Mouse (Mus musculus) inflammation-experienced regulatory T-cells, adult 6 months (primary cell): ENCODE measurements at regions not wholly inside any gene's neighbourhood (a gene's known extent, or its start where the extent isn't known, plus 50 kb on each side); places are given as distances from the start of the nearest gene placed in this dataset.

Experiments
- ATAC-seq: one replicate; pipeline ENCODE4 v1.8.0; 2017

DNA sequence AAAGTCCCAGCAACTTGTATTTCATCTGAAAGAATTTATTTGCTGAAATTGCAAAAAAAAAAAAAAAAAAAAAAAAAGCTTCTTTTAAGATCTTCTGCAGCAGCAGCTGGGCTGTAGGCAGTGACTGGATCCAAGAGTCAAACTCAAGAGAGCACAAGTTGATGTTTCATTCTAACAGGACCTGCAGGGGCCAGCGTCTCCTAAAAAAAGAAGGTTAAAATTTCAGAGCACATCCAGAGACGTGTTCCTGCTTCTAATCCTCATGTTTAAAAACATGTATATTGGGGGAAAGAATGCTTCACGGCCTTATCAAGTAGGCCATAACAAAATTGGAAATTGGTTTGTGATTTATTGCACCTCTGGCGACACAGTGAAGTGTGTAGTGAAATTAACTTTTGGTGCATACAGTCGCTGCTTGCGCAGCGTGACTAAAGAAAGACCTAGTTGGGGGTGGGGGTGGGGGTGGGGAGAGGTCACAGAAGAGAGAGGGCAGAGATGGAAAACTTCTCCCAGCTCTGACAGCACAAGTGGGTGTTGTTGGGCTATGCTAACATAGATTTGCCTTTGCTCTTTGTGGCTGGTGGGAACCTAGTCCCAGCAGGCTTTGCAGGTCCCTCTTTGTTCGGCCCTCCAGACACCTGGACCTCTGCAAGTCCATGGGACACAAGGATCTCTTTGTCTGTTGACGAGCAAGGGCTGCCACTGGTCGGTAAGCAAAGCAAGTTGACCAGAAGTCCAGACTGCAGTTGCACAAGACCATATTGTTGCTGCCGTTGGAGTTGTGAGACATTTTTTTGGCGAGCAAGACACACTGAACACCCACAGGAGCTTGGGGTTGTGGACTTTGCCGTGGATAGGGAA is 155.7 kb upstream of the Slc30a5 start:
- no peak for ATAC-seq

DNA sequence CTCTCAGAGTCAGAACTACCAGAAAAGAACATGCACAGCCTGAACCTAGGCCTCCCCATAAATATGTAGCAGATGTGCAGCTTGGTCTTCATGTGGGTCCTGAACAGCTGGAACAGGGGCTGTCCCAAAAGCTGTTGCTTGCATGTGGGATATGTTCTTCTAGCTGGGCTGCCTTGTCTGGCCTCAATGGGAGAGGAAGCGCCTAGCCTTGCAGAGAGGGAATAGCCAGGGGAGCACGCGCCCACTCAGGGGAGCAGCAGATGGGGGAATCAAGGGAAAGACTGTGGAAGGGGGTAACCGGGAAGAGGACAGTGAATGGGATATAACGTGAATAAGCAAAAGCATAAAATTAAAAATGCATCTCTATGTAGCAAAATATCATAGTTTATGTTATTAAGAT is 154.9 kb upstream of the Slc30a5 start:
- no peak for ATAC-seq

DNA sequence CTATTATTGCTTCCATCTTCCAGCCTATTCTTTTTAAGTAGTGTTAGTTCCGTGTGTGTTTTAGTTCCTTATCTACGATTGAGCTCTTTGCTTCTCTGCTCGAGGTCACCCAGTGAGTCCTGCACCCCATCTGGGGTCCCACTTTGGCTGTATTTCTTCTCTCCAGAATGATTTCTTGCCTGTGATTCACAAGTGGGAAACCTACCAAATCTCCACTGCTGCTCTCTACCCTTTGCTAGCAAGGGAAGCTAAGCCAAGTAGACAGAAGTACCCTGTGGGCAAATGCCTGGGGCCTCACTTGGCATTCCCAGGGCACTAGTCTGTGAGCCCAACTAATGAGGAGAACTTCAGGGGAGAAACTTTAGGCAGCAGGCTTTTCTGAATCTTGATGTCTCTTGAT is 142.5 kb upstream of the Slc30a5 start:
- ATAC-seq, result no peak

DNA sequence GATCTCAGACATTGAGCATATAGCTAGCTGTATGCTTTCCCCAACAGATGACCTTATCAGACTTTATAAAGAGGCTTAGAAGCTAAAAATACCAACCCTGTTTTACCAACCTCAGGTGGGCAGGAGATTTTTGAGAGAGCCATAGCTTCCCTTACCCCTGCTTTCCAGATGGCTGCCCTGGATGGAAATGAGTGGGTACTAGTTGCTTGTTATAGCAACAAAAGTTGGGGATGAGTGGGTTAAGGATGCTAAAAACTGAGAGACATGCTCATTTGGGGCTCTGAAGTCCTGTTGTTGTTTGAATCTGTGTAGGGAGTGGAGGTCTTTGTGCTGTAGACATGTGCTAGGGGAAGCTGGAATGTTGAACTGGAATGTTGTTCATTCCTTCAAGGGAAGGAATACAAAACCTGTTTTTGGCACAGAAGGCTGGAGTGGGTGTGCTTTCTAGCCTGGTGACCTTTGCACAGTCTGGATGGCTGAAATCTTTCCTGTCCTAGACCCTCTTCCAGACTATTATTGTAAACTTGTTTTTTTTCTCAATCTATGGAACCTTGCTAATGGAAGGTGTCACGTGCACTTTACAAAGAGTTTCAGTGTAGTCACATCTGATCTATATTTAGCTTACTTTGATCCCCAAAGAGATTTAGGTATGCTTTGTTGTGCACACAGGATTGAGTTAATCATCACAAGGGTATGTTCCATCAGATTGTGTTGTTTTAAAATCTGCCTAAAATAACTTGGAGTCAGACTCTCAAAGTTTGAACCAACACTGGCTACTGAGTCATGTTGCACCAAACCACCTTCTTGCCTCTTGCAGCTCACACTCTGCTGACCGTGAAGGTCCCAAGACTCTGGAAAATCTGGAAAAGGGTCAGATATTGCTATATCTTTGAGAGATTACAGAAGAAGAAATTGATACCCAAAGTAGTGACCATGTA is 138.1 kb upstream of the Slc30a5 start:
- no peak for ATAC-seq

DNA sequence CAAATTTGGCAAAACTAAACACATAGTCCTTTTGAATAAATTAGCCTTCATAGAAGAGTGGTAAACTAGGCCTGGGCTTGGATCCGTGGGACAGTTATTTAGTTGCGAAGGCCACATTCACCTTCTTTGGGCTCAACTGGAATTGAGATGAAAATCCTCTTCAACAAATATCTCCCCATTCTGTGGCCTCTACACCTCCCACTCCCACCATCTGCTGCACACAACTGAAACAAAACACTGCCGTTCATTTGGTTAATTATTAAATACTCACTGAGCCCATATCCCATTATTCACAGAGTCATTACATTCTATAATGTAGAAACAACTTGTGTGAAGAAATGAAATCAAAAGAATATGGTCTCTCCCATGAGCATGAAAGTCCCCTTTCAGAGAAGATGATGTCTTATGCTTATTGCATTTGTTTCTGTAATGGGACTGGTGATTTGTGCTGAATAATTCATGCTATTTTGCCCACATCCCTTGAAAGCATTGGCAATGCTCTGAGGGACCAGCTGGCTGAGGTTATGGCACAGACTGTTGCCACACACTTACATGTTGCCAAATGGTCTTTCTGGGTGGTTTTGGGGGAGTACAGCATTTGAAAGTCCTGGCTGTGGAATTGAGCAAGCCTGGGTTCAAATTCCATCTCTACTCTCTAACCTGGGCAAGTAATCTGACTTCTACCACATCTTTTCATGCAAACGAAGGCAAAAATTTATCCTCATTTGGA is 129.7 kb upstream of the Slc30a5 start:
- no peak for ATAC-seq

DNA sequence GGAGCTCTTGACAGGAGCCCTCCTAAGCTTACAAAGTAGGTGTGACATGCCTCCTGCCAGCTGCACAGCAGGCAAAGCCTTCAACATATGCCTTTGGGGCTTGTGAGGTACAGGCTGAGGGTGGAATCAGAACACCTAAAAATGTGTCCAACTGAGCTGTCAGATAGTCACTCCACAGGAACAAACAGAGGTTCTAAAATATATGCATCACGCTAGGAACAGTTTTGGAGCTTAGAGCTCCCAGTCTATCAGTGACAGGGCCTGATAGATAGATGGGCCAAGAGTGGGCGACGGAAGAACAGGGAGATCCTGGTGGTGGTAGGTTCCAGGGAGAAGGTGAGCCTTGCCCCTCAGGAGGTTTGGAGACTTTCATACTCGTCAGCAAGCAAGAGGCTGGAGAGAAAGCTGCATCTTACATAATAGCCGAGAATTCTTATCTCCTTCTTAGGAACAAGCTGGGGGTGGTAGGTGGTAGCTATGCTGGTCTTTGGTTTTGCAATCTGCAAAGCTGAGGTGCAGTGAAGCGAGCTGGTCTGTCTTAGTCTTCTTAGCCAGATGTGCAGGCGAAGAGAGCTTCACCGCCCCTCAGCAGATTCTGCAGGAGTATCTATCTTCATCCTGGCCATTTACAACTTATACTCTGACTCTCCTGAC is 121.5 kb upstream of the Slc30a5 start:
- no peak for ATAC-seq

DNA sequence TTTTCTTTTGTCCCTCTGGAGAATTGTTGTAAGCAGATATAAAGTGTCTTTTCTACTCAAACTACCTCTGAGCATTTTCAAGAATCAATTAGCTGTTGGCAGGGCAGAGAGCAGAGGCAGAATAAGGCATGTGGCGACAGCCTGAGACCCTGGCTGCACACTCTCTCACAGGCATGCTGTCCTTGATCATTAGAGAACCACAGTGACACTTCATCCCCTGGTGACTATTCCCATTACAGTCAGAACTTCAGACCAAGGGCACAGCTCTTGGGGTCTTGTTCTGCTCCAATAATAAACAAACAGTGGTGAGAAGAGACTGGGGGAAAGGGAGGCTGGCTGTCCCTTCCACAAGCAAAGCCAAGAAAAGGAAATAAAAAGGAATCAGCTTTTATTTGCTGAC is 120.9 kb upstream of the Slc30a5 start:
- no peak for ATAC-seq

DNA sequence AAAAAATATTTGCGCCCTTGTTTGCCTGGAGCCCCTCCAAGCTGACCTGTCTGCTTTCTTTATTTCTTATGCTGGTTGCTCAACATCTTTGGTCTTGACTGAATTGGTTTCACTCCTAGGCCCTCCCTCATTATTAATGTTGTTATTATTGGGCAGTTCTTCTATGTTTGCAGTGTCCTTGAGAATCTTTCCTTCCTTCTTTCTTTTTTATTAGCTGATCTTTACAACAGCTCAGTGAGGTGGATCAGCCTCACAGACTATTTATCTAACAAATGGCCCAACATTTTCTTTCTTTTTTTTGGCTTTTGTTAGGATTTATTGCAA is 117.9 kb upstream of the Slc30a5 start:
- no peak for ATAC-seq

DNA sequence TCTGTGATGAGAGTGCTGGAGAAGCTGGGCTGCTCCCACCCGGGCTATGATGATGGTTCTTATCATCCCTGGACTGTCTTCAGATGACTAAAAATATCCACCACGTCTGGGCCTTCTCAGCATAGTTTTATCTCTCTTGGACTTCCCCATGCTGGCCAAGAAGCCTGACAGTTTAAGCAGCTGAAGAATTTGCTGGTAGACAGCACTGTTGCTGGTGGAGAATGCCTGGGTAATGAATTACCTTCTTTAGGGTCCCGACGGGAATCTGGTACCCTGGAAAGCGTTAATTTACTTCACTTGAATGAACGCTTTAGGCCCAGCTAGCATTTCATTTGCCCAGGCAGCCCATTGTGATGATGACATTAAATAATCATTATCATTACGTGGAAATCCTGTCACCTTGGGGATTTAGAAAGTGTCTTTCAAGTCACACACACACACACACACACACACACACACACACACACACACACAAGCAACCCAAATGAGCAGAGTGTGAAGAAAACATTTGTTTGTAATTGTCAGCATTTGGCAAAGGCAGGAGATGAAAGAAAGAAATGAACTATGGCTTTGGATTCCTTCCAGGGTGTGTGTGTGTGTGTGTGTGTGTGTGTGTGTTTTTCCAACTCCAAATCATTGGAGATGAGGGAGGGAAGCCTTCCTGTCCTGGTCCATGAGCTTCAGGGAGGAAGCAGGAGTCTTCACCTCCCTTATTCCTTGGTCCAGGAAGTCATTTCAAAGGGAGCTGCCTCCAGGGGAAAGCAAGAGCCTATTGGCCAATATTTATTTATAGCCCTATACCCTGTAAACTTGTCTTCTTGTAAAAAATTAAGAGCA is 117.3 kb upstream of the Slc30a5 start:
- ATAC-seq, result no peak

DNA sequence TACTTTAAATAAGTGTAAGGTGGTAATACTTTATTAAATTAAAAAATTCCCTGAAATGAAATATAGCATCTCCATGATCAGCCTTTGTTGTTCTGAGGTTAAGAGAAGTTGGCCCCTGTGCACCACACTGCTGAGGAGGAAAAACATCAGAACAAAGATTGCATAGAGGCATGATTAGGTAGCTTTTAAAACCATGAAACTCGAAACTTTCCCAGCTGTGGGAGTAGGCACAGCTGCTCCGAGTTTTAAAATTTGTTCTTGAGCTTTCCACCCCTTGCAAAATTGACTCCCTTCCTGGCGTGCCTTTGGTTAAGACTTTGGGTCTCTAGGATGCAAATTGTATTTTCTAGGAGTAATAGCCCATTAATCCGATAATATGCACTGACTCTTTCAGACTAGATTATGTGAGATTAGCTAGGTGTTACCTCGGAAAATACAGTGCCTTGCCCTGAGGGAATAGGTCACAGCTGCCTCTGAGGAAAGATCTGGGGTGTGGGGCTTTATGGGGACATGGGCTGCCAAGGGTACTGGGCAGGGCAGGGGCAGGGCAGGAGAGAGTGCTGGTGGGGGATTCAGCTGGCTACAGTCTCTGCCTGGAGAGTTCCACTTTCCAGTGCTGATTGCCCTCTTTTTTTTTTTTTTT is 110.1 kb upstream of the Slc30a5 start:
- no peak for ATAC-seq

DNA sequence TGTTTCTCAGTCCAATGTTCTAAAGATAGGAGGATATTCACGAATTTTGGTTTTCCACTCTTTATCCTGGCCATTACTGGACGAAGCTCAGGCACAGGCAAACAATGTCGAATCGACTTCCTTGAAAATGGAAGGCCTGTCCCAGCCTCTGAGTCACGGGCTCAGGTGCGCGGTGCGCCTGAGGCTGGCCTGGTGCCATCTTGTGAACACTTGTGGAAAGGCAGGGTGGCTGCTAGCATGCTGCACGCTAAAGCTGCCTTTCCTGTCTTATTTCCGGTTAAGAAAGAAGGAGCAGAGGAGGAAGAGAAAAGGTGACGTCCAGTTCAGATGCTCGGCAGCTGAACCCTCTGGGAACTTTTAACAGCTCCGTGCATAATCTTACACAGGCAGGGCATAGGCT is 107.6 kb upstream of the Slc30a5 start:
- ATAC-seq, result no peak

DNA sequence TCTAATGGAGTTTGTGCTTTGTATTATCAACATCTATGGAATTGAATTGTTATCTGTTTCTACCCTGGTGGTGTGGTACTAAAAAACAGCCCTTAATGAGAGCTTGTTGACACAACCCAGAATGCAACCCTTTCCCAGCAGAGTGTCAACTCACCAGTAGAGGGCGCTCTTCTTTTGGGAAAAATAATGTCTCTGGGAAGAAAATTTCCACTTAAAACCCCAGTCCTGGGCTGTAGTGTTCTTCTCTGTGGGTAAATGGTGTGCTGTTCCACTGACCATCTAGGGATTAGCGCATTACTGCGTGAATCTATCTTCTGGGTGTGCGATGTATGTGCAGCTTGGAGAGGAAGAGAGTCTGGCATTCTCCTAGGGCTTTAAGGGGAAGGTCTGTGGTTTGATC is 106.5 kb upstream of the Slc30a5 start:
- ATAC-seq, result no peak

DNA sequence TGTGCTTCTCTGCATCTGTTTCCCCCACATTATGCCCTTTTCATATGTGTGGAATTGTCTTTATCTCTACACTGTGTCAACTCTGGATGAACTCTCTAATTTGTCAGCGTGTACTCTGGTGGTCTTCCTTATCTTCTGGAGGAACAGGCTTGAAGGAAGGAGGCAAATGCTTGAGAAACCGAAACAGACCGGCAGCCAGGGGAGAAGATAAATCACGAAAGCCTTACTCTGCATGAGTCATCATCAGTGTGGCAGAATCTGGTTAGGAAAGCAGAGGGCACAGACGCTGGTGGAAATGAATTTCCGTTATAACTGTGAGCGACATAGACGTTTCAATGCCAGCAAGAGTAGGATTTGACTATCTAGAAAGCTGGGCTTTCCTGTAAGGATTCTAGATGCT is 100.0 kb upstream of the Slc30a5 start:
- ATAC-seq, result no peak

DNA sequence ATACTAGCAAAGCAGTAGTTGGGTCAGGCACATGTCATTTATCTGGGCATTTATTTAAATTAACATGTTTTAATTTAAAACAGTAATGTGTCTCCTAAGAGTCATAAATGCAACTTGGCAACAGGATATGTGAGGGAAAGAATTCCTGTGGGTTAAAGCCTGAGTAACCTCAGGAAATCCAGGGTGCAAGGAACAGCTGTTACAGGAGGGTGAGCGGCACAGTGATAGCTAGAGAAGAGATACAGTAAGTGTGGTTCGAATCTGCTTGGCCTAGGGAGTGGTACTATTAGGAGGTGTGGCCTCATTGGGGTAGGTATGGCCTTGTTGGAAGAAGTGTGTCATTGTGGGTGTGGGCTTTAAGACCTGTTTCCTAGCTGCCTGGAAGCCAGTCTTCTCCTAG is 66.3 kb upstream of the Slc30a5 start:
- no peak for ATAC-seq

DNA sequence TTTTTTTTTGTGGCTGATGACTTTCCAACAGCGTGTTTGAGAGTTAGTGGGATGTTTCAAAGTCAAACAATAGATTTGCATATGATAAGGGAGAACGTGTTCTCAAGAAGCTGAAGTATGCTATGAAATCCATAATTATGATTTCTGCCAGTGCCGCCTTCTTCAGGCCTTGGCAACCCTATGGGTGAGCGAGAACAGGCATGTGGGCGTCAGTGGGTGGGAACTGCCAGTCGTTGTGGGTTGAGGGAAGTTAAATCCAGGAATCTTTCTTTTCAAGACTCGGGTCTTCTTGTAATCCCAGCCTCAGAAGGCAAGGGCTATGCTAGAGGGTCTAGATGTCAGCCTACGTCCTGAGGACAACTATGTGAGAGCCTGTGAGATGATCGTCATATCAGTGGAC is 60.6 kb upstream of the Slc30a5 start:
- no peak for ATAC-seq

DNA sequence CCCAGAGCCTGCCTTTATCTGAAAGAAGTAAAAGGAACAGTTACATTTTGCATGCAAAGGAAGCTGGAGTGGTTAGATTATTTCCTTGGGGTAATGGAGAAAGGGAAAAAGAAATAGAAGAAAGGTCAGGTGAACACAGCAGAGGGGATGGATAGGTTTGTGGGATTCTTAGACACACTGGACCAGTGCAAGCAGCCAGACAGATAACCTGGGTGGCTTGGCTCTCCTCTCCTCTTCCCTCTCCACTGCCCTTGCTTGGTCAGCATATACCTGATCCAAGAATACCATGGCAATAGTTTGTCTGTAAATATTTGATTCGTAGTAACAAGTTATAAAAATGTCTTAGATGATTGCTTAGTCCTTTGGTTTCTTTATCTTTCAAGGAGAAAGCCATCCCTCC is 59.9 kb upstream of the Slc30a5 start:
- ATAC-seq, result no peak

DNA sequence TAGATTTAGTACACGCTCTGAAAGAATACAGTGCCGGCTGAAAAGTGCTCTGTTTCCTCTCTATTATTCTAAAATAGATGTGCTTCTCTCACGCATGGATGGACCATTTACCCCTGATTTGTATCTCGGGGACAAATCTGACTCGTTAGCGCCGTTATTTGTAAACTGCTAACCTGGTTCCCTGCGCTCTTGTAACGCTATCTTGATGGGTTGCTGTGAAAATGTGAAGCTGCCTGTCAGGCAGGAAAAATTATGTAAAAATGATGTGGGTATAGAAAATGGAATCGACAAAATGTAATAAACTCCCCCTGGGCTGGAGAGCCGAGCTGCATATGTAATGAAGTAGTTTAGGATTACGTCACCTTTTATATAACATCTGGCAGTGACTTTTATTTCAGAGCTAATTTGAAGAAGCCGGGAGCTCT is 59.4 kb upstream of the Slc30a5 start:
- no peak for ATAC-seq

DNA sequence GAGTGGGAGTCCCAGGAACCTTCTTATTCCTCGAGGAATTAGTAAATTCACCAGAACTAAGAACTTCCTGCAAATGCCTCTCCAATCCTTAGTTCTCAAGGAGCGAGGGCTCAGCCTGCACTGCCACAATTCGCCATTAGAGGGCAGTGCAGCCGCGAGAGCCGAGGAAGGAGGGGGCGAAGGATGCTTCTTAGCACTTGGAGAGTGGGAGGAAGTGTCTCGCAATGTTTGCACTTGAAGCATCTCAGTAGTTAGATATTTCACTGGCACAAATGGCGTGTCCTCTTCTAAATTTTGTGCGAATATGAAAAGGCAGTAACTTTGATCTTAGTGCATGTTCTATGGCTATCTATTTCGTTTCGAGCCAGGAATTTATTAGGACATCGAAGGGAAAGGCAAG is 59.0 kb upstream of the Slc30a5 start:
- peak; percentile 70 for ATAC-seq

DNA sequence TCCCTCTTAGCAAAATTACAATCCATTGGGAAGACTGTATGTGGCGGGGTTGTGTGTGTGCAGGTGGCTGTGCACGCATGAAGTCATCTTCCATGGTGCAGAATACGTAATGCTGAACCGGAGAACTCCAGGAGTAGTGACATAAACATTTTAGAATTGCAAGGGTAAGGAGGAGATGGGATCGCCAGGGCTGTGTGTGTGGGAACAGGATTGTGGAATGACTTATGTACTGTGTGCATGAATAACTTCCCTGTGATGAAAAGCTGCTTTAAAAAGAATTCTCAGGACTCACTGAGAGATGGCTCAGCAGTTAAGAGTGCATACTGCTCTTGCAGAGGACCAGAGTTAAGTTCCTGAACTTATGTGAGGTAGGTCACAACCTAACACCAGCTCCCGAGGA is 57.2 kb upstream of the Slc30a5 start:
- ATAC-seq, result no peak

DNA sequence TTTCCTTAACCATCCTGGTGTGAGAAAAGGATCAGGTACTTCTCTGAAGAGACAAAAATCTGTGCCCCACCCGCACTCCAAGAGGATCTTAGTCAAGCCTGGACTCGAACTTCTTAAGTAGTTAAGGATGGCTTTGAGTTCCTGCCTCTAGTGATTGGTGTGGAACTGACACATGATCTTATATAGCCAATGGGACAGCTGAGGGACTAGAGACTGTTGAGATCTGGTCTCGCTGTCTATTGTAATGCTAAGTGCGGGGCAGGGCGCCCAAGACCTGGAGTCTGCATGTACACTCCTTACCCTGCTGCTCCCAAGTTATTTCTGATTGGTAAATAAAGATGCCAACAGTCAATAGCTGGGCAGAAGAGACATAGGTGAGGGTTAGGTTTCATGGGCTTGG is 55.3 kb upstream of the Slc30a5 start:
- ATAC-seq, result no peak

DNA sequence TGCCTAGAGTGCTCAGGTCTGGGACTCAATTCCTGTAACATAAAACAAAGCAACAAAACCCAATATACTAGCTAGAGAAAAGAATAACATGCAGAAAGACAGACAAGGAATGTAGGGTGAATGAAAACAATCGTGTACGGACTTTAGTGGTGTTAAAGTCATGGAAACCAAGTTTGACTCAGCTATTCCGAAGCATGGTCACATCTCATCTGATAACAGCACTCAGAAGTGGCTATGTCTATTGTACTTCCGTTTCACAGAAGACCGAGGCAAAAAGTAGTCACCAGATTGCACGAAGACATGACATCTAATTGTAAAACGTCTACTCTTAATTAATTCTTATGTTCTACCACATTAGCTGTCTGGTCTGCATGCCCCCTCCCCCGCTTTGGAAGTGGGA is 50.5 kb upstream of the Slc30a5 start:
- peak; percentile 68 for ATAC-seq
